Mouse (Mus musculus) gastrocnemius, postnatal 14 days (tissue): ENCODE data around the gene Zbtb49. TPM values are rescaled to one million over a fixed set of nuclear protein-coding genes. Genes with fewer than 3 reads are reported as not detected.

Source experiments
- DNase-seq: peaks from one replicate; pipeline ENCODE4 v3.0.0; 2021; ENCODE audit warnings: mixed read lengths
- intact Hi-C: fragments of 180-260 bp; cut with DNase I; formaldehyde crosslinking; loops from one replicate; pipeline ENCODE4 v1.15.1; 2025; ENCODE audit warnings: low total_unique reads
- long read RNA-seq, 2 experiments: library from polyadenylated mRNA; stranded (forward); transcript quantifications; one replicate each; pipeline ENCODE4 v2.0.0; 2021
- total RNA-seq, 2 experiments: library from RNA; stranded (reverse); gene quantifications; 2 replicates each; pipeline ENCODE4 v1.2.3; 2021

Zbtb49 gene
- 1 to 10 TPM; 2.6 to 2.8 TPM for total RNA-seq
- long read RNA-seq, experiment 1, partial matches to known transcripts: 0 of 4 reads
- long read RNA-seq, experiment 1, other reads (novel, unspliced or antisense): 2 of 4 reads
- long read RNA-seq, experiment 2, partial matches to known transcripts: 1 of 7 reads
- long read RNA-seq, experiment 2, other reads (novel, unspliced or antisense): 4 of 7 reads

- peak; percentile 94 for DNase-seq
- intact Hi-C loops: no loop called here
Observed at GRCm38 (mm10) chr5:38220328-38220912, at the start of gene Zbtb49, which contains the start of gene Lyar. TSS of gene Zbtb49 (minus strand) at chr5:38220457. TSS of gene Lyar (plus strand) at chr5:38220470.

- intact Hi-C loops: no loop called here
- peak; percentile 50 for DNase-seq
Observed at GRCm38 (mm10) chr5:38260107-38260682, 39.9 kb upstream of the Zbtb49 start, which contains the start of gene Tmem128. TSS of gene Tmem128 (plus strand) at chr5:38260185.

GRCm38 (mm10) chr5:38259455-38260106 lies 39.3 kb upstream of the Zbtb49 start:
- DNase-seq: no peak
- intact Hi-C loops: no loop called here

- no peak for DNase-seq
- intact Hi-C loops: no loop called here
Observed at GRCm38 (mm10) chr5:38258773-38259146, 38.5 kb upstream of the Zbtb49 start.

GRCm38 (mm10) chr5:38258034-38258772 lies 37.9 kb upstream of the Zbtb49 start:
- no peak for DNase-seq

GRCm38 (mm10) chr5:38256551-38256950 lies 36.3 kb upstream of the Zbtb49 start:
- intact Hi-C loops: no loop called here
- no peak for DNase-seq

More at GRCm38 (mm10) chr5:38258034-38258772, 37.9 kb upstream of the Zbtb49 start:
- intact Hi-C loops: no loop called here

GRCm38 (mm10) chr5:38255644-38256043 lies 35.4 kb upstream of the Zbtb49 start:
- intact Hi-C loops: no loop called here

GRCm38 (mm10) chr5:38255195-38255594 lies 34.9 kb upstream of the Zbtb49 start:
- intact Hi-C loops: no loop called here
- DNase-seq: no peak

More at GRCm38 (mm10) chr5:38255644-38256043, 35.4 kb upstream of the Zbtb49 start:
- DNase-seq: no peak

- intact Hi-C loops: no loop called here
- no peak for DNase-seq
Observed at GRCm38 (mm10) chr5:38241966-38242365, 21.7 kb upstream of the Zbtb49 start.

- no peak for DNase-seq
- intact Hi-C loops: no loop called here
Observed at GRCm38 (mm10) chr5:38241473-38241834, 21.2 kb upstream of the Zbtb49 start.

GRCm38 (mm10) chr5:38240727-38241472 lies 20.6 kb upstream of the Zbtb49 start:
- intact Hi-C loops: no loop called here
- DNase-seq: no peak

- DNase-seq: no peak
- intact Hi-C loops: no loop called here
Observed at GRCm38 (mm10) chr5:38236627-38237026, 16.4 kb upstream of the Zbtb49 start.

GRCm38 (mm10) chr5:38235422-38235821 lies 15.2 kb upstream of the Zbtb49 start:
- DNase-seq: peak; percentile 40
- intact Hi-C loops: no loop called here

- intact Hi-C loops: no loop called here
Observed at GRCm38 (mm10) chr5:38219771-38220307, 418 bp downstream of the Zbtb49 start.

GRCm38 (mm10) chr5:38213009-38213408 lies 7.2 kb downstream of the Zbtb49 start:
- no peak for DNase-seq
- intact Hi-C loops: no loop called here

More at GRCm38 (mm10) chr5:38219771-38220307, 418 bp downstream of the Zbtb49 start:
- no peak for DNase-seq

- DNase-seq: no peak
- intact Hi-C loops: no loop called here
Observed at GRCm38 (mm10) chr5:38211691-38212090, 8.6 kb downstream of the Zbtb49 start.

- intact Hi-C loops: no loop called here
- no peak for DNase-seq
Observed at GRCm38 (mm10) chr5:38208985-38209384, 11.3 kb downstream of the Zbtb49 start.

- DNase-seq: no peak
- intact Hi-C loops: no loop called here
Observed at GRCm38 (mm10) chr5:38205303-38205726, 14.9 kb downstream of the Zbtb49 start.

GRCm38 (mm10) chr5:38199686-38200085 lies 20.6 kb downstream of the Zbtb49 start:
- no peak for DNase-seq
- intact Hi-C loops: no loop called here
